Mouse (Mus musculus) MN1 (cell line): ENCODE data around the gene Msrb1.
A peak's percentile ranks its signal among the peaks of the same experiment; 100 is the strongest.

Experiments
- DNase-seq: peaks from one replicate; pipeline ENCODE4 v3.0.0-alpha.2; 2016; ENCODE audit warnings: low spot score

Msrb1 gene

GRCm38 (mm10) chr17:24719494-24720222 lies 16.8 kb upstream of the Msrb1 start:
- DNase-seq, result peak; percentile 99

- DNase-seq, result peak; percentile 50
Observed at GRCm38 (mm10) chr17:24720616-24721015, 15.8 kb upstream of the Msrb1 start.

DNA sequence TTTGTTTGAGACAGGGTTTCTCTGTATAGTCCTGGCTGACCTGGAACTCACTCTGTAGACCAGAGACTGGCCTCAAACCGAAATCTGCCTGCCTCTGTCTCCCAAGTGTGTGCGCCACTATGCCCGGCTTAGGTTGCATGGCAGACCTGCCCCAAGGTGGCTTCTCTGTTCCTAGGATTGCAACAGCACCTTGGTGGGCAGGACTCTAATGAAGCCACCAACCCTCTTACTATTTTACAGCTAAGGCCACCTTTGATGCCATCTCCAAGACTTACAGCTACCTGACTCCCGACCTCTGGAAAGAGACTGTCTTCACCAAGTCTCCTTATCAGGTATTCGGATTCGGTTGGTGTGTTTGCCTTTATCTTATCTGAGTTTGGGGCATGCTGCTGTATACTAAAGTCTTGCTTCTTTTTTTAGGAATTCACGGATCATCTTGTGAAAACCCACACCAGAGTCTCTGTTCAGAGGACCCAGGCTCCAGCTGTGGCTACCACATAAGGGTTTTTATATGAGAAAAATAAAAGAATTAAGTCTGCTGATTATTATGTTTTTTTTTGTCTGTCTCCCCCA lies 15.0 kb upstream of the Msrb1 start:
- peak; percentile 43 for DNase-seq

DNA sequence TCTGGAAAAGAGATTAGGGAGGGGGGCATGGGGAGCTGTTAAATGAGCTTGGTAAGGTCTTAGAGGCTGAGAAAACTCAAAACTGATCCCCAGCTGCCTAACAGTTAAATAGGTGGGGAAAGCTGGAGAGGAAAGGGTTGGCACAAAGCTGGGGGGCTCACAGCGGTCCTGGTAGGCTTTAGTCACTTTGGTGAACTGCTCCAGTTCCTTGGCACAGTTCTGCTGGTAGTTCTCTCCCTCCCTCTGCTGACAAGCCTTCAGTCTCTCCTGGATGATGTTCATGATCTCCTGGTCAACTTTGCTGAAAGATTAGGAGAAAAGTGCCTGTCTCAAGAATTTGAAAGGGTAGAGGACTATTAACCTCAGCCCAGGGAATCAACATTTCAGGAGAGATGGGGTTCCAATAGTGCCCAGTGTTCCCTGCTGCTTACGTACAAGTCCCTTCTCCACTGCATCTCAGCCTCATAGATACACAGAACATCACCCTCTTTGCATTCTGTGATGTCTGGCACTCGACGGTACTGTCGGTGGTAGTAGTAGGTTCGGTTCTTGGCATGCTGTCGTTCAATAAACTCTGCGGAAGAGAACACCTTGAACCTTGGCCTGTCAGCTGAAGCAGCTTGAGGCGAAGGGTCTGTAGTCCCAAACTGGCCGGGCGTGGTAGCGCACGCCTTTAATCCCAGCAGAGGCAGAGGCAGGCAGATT lies 14.1 kb upstream of the Msrb1 start:
- peak; percentile 37 for DNase-seq

DNA sequence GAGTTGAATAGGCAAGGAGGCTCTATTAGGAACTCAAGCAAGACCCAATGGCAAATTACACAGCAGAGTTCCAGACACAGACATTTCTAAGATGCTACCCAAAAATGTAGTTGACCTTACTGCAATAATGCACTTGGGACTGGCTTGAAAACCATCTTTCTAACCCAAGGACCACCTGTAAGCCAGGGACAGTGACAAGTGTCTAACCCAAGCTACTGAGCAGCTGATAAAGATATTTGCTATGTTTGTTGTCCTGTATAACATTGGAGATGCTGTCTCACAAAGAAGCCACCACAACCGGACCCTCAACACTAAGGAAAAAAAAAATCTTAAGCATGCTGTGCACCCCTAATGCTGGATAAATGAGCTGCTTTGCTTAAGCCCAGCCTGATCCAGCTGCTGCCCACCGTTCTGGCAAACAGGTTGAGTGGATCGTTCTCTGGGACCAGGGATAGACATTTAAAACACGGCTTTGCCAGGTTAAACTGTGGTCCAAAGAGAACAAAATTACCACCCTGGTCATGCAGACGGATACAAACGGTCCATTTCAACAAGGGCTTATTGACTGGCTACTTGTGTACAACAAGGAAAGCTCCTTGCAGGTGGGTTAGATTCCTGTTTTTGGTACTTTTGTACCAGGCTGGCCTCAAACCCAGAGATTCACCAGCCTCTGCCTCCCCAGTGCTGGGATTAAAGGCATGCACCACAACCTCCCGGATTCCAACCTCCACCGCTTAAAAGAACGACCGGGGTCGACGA lies 13.1 kb upstream of the Msrb1 start:
- DNase-seq, result no peak

DNA sequence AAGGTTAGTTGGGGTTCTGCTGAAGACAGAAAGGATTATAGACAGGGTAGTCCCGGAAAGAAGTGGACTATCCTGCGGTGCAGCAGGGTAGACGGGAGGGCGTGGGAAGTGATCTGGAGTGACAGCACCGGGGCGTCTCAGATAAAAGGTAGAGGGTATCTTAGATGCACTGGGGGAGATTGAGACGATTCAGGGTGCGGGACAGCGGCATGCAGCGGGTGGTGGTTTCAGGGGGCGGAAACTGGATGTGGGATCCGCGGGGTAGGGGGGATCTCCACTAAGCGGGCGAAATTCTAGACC lies 12.6 kb upstream of the Msrb1 start:
- peak; percentile 36 for DNase-seq

GRCm38 (mm10) chr17:24724184-24724583 lies 12.3 kb upstream of the Msrb1 start, which contains the start of gene Ndufb10:
TSS of gene Ndufb10 (minus strand) at chr17:24724478.
- DNase-seq, result peak; percentile 97

- DNase-seq, result no peak
Observed at GRCm38 (mm10) chr17:24725637-24726390, 10.6 kb upstream of the Msrb1 start.

- DNase-seq, result no peak
Observed at GRCm38 (mm10) chr17:24727618-24728017, 8.8 kb upstream of the Msrb1 start, which contains the start of gene Rpl3l. TSS of gene Rpl3l (plus strand) at chr17:24727820.

GRCm38 (mm10) chr17:24728184-24728583 lies 8.3 kb upstream of the Msrb1 start:
- DNase-seq, result no peak

DNA sequence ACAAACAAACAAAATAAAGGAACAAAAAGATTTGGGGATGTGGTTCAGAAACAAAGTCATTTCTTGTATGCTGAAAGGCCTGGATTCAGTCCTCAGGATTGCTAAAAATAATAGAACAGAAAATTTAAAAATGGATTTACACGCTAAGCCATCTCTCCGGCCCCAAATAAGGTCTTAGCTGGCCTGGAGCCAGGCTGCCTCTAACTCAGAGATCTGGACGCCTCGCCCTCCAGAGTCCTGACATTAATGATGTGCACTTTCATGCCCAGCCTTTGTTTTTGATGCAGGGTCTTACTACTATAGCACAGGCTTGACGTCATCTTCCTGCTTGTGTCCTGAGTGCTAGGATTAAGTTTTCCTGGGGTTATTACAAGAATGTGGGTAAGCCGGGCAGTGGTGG lies 7.4 kb upstream of the Msrb1 start:
- DNase-seq, result peak; percentile 62

- DNase-seq, result no peak
Observed at GRCm38 (mm10) chr17:24730787-24731186, 5.7 kb upstream of the Msrb1 start.

DNA sequence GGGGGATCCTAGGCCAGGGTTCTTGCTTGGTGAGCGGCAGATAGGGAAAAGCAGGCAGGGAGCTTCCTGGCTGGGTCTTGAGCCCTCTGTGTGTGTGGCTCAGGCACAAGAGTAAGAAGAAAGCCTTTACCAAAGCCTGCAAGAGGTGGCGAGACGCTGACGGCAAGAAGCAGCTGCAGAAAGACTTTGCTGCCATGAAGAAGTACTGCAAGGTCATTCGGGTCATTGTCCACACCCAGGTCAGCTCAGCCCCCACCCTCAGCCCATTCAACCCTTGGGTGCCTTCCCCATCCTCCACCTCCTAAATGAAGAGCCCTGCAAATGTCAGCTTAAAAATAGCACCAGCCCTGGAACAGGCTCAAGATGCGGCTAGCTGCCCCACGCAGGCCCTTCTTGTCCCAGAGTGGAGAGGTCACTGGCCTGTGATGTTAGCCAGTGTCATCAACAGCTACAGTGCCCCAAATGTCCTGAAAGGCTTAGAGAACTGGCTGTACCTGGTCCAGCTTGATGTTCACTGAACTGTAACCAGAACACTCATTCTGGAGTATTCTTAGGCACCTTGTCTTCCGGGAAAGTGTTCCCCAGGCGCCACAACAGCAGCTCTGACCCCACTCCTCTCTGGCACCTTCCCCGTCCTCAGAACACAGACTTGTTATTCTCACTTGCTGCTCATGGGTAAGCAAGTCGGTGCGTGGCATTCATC lies 4.1 kb upstream of the Msrb1 start:
- DNase-seq, result no peak

GRCm38 (mm10) chr17:24733434-24734050 lies 2.9 kb upstream of the Msrb1 start:
- no peak for DNase-seq

GRCm38 (mm10) chr17:24734513-24734912 lies 1.9 kb upstream of the Msrb1 start:
- DNase-seq, result no peak

DNA sequence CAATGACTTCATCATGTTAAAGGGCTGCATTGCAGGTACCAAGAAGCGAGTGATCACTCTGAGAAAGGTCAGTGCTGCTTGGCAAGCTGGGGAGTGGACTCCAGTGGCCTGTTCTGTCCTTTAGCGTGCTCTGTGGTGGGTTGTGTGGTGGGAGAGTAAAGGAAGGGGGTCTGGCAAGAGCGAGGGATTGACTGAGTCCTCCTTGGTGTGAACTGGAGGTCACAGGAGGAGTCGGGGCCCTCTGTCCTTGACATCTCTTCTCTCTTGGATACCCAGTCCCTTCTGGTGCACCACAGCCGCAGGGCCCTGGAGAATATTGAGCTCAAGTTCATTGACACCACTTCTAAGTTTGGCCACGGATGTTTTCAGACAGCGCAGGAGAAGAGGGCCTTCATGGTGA lies 996 bp upstream of the Msrb1 start:
- no peak for DNase-seq

- DNase-seq, result no peak
Observed at GRCm38 (mm10) chr17:24737135-24737810, 831 bp downstream of the Msrb1 start.

- DNase-seq, result no peak
Observed at GRCm38 (mm10) chr17:24738238-24738637, 1.8 kb downstream of the Msrb1 start.

DNA sequence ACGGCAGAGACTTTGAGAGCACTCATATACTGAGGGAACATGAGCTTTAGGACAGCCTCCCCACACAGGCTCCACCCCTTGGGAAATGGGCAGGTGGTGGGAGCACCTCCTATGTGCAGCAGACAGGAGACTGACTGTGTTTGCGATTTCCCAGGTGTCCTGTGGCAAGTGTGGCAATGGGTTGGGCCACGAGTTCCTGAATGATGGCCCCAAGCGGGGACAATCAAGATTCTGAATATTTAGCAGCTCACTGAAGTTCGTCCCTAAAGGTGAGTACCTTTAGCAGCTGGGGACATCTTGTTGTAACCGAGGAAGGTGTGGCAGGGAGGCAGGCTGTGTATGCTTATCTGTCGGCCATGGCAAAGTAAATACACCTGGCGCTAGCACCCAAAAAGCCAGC lies 3.5 kb downstream of the Msrb1 start:
- no peak for DNase-seq

DNA sequence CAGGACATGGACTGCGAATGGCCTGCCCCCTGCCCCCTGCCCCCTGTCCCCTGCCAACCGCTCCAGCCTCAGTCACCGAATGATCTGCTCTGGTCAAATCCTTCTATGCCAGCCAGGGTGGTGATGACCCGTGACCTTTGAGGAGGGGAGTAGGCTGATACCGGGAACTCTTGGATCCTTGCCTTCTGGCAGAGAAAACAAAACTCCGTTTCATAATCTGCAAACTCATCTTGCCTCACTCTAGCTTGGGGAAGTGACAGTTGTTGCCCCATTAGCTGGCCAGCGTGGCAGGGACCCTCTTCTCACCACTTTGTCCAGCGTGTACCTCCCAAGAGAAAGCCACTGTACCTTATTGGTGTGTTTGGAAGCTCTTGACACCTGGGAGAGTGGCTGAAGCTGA lies 5.9 kb downstream of the Msrb1 start:
- DNase-seq, result no peak
